Mouse (Mus musculus) olfactory bulb, adult 2 months (tissue): Measurements from ENCODE around the gene Ak5.

Experiments
- CTCF ChIP-seq: fragments of 200-500 bp; IDR thresholded peaks from 2 replicates; pipeline ENCODE4 v1.5.1; 2012; ENCODE audit warnings: low read depth, mild to moderate bottlenecking, low read length, moderate library complexity; ENCODE audit not compliant: insufficient read depth
- POLR2A ChIP-seq: fragments of 200-500 bp; IDR thresholded peaks from 2 replicates; pipeline ENCODE4 v1.6.1; 2012; ENCODE audit warnings: mild to moderate bottlenecking, low read depth, low read length, moderate library complexity; ENCODE audit not compliant: insufficient read depth

- TF ChIP-seq POLR2A (no peak), CTCF (no peak)
These were observed 75.3 kb downstream of the Ak5 start for GRCm38 (mm10) chr3:152592767-152593425.
